Mouse (Mus musculus) kidney, postnatal 0 days (tissue): ENCODE data around the gene Man1a2. TPM values are rescaled to one million over a fixed set of nuclear protein-coding genes. Genes with fewer than 3 reads are reported as not detected.
A peak's percentile ranks its signal among the peaks of the same experiment; 100 is the strongest.

Experiments
- ATAC-seq: fragments of 200-750 bp; cut with Nextera tagmentation; replicated peaks from 2 replicates; pipeline ENCODE4 v1.8.0; 2017; ENCODE audit warnings: low read depth, moderate number of reproducible peaks, moderate TSS enrichment, moderate library complexity; ENCODE audit not compliant: low FRiP score
- DNase-seq: peaks from one replicate; pipeline ENCODE4 v3.0.0-alpha.2; 2016; ENCODE audit warnings: low spot score
- H3K27ac ChIP-seq: fragments of 300-500 bp; sonication (generic); 2 replicates; pipeline ENCODE4 v1.5.1; 2014; ENCODE audit warnings: mild to moderate bottlenecking
- H3K27me3 ChIP-seq: fragments of 300-500 bp; sonication (generic); 2 replicates; pipeline ENCODE4 v1.6.1; 2014; ENCODE audit warnings: low read length, mixed read lengths; ENCODE audit not compliant: insufficient read depth
- H3K36me3 ChIP-seq: fragments of 300-500 bp; sonication (generic); 2 replicates; pipeline ENCODE4 v1.6.1; 2014; ENCODE audit warnings: low read length, mixed read lengths; ENCODE audit not compliant: insufficient read depth
- H3K4me1 ChIP-seq: fragments of 300-500 bp; sonication (generic); replicated peaks from 2 replicates; pipeline ENCODE4 v1.6.1; 2014; ENCODE audit warnings: antibody characterized with exemption, low read length, mixed read lengths; ENCODE audit not compliant: insufficient read depth
- H3K4me2 ChIP-seq: fragments of 300-500 bp; sonication (generic); 2 replicates; pipeline ENCODE4 v1.6.1; 2014; ENCODE audit warnings: mild to moderate bottlenecking, low read length, moderate library complexity, mixed read lengths
- H3K4me3 ChIP-seq: fragments of 300-500 bp; sonication (generic); replicated peaks from 2 replicates; pipeline ENCODE4 v1.5.1; 2014; ENCODE audit warnings: low read depth, low read length
- H3K9ac ChIP-seq: fragments of 300-500 bp; sonication (generic); 2 replicates; pipeline ENCODE4 v1.6.1; 2014; ENCODE audit warnings: low read depth, low read length
- H3K9me3 ChIP-seq: fragments of 300-500 bp; sonication (generic); replicated peaks from 2 replicates; pipeline ENCODE4 v1.6.1; 2016; ENCODE audit warnings: low read length, inconsistent platforms, mixed read lengths
- CTCF ChIP-seq: IDR thresholded peaks from 2 replicates; pipeline ENCODE4 v1.5.1; 2016; ENCODE audit warnings: antibody characterized with exemption, low read depth, mild to moderate bottlenecking, moderate library complexity
- WGBS: fragments of 180-500 bp; shearing (Covaris S2); extraction: QIAGEN DNeasy Blood & Tissue Kit; methylation state at CpG from one replicate; pipeline ENCODE4 v1.1.7; 2014; 5-methylcytosine and 5-hydroxymethylcytosine counted together
- polyA plus RNA-seq: library from polyadenylated mRNA; unstranded; fragments of >200 nt; fragmentation: Nextera tagmentation; extraction: Ambion mirVana; gene quantifications from 2 replicates; pipeline ENCODE4 v1.2.1, GENCODE M21; 2015

The Man1a2 gene
- polyA plus RNA-seq, 1 experiment from 2014 or later, result 93.2 TPM

- H3K4me3 ChIP-seq, result no peak overlapping the region
- no peak overlapping the region for H3K4me2 ChIP-seq
- no peak for TF ChIP-seq CTCF
- no peak overlapping the region for H3K9ac ChIP-seq
- no peak overlapping the region for H3K27ac ChIP-seq
- no peak for DNase-seq
- H3K36me3 ChIP-seq, result no peaks in the 10 kb centered on the region
- no peaks in the 10 kb centered on the region for H3K9me3 ChIP-seq
- 0 out of 2 replicates have a peak, but pooled peaks cover 14% of the 10 kb centered on the region for H3K4me1 ChIP-seq
- no peak for ATAC-seq
- WGBS, result 60% methylated on average over 4 of the region's 4 CpGs
- no peaks in the 10 kb centered on the region for H3K27me3 ChIP-seq
Measured at GRCm38 (mm10) chr3:100707117-100707516, 21.8 kb upstream of the Man1a2 start.

DNA sequence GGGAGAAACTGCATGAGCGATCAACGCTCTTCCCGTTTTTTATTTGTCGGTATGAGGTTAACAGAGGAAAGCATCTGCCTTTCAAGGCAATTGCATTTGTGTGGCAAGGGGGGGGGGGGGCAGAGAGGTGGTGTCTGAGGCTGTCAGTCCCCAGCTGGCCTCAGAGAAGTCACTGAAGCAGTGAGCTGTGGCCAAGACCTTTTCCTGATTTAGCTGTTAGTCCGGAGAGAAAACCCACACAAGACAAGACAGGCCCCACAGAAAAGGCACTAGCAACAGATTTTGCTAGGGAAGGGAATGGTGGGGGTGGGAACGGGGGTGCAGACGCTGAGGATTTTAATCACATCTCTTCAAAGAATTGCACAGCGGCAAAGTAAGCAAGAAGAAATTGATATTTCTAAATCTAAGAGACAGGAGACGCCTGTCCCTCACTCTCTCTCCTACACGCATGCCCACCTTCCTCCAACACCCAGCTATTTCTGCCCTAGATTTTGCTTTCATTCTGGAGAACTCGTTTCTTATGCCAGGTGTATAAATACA, 19.9 kb upstream of the Man1a2 start:
- Histone ChIP-seq H3K27ac (peak overlapping the region; percentile 31; the same call in 1 of the 2 replicates), H3K9ac (no peak overlapping the region), H3K4me1 (0 out of 2 replicates have a peak, but pooled peaks cover 14% of the 10 kb centered on the region), H3K9me3 (no peaks in the 10 kb centered on the region), H3K4me3 (no peak overlapping the region), H3K27me3 (no peaks in the 10 kb centered on the region), H3K36me3 (no peaks in the 10 kb centered on the region), H3K4me2 (peak overlapping the region; percentile 10; the same call in 1 of the 2 replicates)
- DNase-seq, result peak; percentile 67
- ATAC-seq, result peak; percentile 65; the same call in 1 of the 2 replicates
- no peak for TF ChIP-seq CTCF
- WGBS, result 35% methylated on average over 11 of the region's 11 CpGs

DNA sequence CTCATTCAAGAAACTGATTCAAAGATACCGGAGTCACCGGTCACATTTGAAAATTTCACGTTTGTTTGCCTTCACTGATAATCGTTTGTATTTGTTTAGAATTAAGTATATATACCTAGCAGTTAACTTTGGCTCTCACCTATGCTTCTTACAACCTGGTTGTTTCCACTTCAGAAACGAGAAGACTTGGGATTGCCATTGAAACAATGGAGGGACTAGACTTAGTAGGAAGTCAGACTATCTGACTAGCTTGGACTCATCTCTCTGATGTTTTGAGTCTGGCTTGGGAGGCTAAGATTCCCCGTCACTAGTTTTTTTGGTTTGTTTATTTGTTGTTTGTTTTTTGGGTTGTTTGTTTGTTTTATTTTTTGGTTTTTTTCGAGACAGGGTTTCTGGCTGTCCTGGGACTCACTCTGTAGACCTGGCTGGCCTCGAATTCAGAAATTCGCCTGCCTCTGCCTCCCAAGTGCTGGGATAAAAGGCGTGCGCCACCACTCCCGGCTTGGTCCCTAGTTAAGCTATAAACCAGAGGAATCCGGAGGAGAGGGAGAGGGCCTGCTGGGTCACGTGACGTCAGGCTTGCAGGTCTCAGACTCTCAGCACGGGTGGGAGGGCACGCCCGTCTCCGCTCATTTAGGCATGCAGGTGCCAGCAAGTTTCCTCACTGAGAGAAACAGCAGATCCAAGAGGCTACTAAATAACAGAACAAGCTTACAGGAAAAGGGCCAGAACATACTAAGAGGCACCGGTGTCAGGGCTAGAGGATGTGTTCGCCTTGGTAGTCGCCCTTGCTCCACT, 18.7 kb upstream of the Man1a2 start:
- 60% methylated on average over 22 of the region's 22 CpGs for WGBS
- Histone ChIP-seq H3K27ac (no peak overlapping the region; the same call in 1 of the 2 replicates), H3K4me1 (0 out of 2 replicates have a peak, but pooled peaks cover 14% of the 10 kb centered on the region), H3K36me3 (no peaks in the 10 kb centered on the region), H3K9me3 (no peaks in the 10 kb centered on the region), H3K27me3 (no peaks in the 10 kb centered on the region), H3K4me2 (peak overlapping the region; percentile 10; the same call in 1 of the 2 replicates), H3K4me3 (no peak overlapping the region), H3K9ac (no peak overlapping the region)
- no peak for TF ChIP-seq CTCF
- DNase-seq (peak; percentile 51), ATAC-seq (0 out of 2 replicates have a peak, but pooled peaks have one; percentile 61)

DNA sequence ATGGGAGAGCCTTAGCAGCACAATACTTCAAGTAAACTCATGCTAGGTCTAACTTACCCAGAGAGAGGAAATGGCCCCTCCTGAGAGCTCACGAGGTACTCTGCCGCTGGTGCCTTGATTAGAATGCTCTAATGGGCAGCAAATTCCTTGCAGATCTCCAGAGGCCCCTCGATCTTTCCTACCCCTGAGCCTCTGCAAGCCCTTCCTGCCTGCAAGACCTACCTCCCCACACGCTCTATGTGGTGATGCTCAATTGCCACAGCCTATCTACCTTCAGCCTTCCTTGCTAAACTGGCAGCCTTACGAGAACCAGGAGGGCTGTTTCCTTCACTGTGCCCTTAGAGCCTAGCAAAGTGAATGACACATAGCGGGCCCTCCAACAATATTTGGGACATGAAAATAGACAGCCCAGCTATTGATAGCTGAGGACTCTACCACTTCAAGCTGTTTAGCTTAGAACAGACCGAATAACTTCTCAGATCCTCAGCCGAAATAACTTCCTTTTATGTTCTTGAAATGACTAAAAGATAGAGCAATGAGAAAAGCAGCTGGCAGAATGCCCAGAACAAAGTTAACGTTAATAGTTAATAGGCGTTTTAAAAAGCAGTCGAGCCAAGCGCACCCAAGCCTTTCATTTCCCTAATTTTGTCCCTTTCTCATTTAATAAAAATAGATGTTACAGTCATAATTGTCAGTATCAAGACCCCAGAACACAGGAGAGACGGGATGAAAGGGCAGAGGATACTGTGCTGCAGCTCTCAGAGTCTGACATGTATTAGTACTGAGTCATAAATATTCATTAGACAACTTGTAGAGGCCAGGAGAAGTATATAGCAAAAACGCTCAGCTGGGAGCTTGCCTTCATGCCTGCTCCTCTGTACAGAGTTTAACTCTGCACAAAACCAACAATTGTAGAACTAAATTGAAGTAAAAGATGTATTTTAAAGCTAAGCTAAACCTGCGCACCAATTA, 17.9 kb upstream of the Man1a2 start:
- Histone ChIP-seq H3K27me3 (no peaks in the 10 kb centered on the region), H3K4me2 (peak overlapping the region; percentile 28; the same call in 1 of the 2 replicates), H3K27ac (no peak overlapping the region; the same call in 1 of the 2 replicates), H3K36me3 (no peaks in the 10 kb centered on the region), H3K4me3 (no peak overlapping the region), H3K4me1 (0 out of 2 replicates have a peak, but pooled peaks cover 14% of the 10 kb centered on the region), H3K9me3 (no peaks in the 10 kb centered on the region), H3K9ac (no peak overlapping the region)
- no peak for ATAC-seq
- TF ChIP-seq CTCF, result no peak
- WGBS, result 34% methylated on average over 15 of the region's 15 CpGs
- DNase-seq, result peak; percentile 78

- Histone ChIP-seq H3K9me3 (no peaks in the 10 kb centered on the region), H3K4me3 (no peak overlapping the region), H3K27me3 (no peaks in the 10 kb centered on the region), H3K4me2 (no peak overlapping the region), H3K4me1 (peaks cover 9% of the 10 kb centered on the region), H3K27ac (no peak overlapping the region), H3K9ac (no peak overlapping the region), H3K36me3 (no peaks in the 10 kb centered on the region)
- TF ChIP-seq CTCF, result no peak
- 90% methylated on average over 6 of the region's 6 CpGs for WGBS
- ATAC-seq (no peak), DNase-seq (no peak)
Measured at GRCm38 (mm10) chr3:100688747-100689146, 3.4 kb upstream of the Man1a2 start.
